Mouse (Mus musculus): ENCODE results near the gene Ppfibp2. TPM values are rescaled to one million over a fixed set of nuclear protein-coding genes. Genes with fewer than 3 reads are reported as not detected.
A peak's percentile ranks its signal among the peaks of the same experiment; 100 is the strongest.

The Ppfibp2 gene
- polyA plus RNA-seq, 1 experiment: 1.6 TPM

- peaks cover 39% of the 10 kb centered on the region for H3K27me3 ChIP-seq (replicated peaks)
- no peak for TF ChIP-seq FLI1 (IDR thresholded peaks at IDR 0.05; ENCODE audit: low read length)
- no peak for TF ChIP-seq GATA1 (IDR thresholded peaks at IDR 0.05; ENCODE audit: borderline replicate concordance, low read length)
- peak overlapping the region; percentile 84 for H3K4me3 ChIP-seq (replicated peaks)
- H3K4me1 ChIP-seq: peaks cover 38% of the 10 kb centered on the region
- H3K36me3 ChIP-seq (replicated peaks; ENCODE audit: low read length): no peaks in the 10 kb centered on the region
- no peaks in the 10 kb centered on the region for H3K9me3 ChIP-seq
Observed at GRCm38 (mm10) chr7:107666262-107666902, 71.4 kb downstream of the Ppfibp2 start.

- Histone ChIP-seq H3K36me3 (replicated peaks; ENCODE audit: low read length) (no peaks in the 10 kb centered on the region), H3K27me3 (replicated peaks) (peaks cover 42% of the 10 kb centered on the region), H3K9me3 (no peaks in the 10 kb centered on the region), H3K4me1 (peaks cover 35% of the 10 kb centered on the region), H3K4me3 (replicated peaks) (no peak overlapping the region)
- TF ChIP-seq GATA1 (IDR thresholded peaks at IDR 0.05; ENCODE audit: borderline replicate concordance, low read length) (no peak), FLI1 (IDR thresholded peaks at IDR 0.05; ENCODE audit: low read length) (no peak)
Observed at GRCm38 (mm10) chr7:107668514-107668913, 73.5 kb downstream of the Ppfibp2 start.

- no peaks in the 10 kb centered on the region for H3K36me3 ChIP-seq (replicated peaks; ENCODE audit: low read length)
- no peak overlapping the region for H3K4me3 ChIP-seq (replicated peaks)
- H3K27me3 ChIP-seq (replicated peaks): peaks cover 25% of the 10 kb centered on the region
- peaks cover 19% of the 10 kb centered on the region for H3K4me1 ChIP-seq
- H3K9me3 ChIP-seq: no peaks in the 10 kb centered on the region
- TF ChIP-seq GATA1 (IDR thresholded peaks at IDR 0.05; ENCODE audit: borderline replicate concordance, low read length) (no peak), FLI1 (IDR thresholded peaks at IDR 0.05; ENCODE audit: low read length) (no peak)
Observed at GRCm38 (mm10) chr7:107675224-107675623, 80.2 kb downstream of the Ppfibp2 start.

- peaks cover 13% of the 10 kb centered on the region for H3K27me3 ChIP-seq (replicated peaks)
- peaks cover 28% of the 10 kb centered on the region for H3K4me1 ChIP-seq
- peak overlapping the region; percentile 40 for H3K4me3 ChIP-seq (replicated peaks)
- H3K9me3 ChIP-seq: no peaks in the 10 kb centered on the region
- no peaks in the 10 kb centered on the region for H3K36me3 ChIP-seq (replicated peaks; ENCODE audit: low read length)
- TF ChIP-seq GATA1 (IDR thresholded peaks at IDR 0.05; ENCODE audit: borderline replicate concordance, low read length): no peak
- no peak for TF ChIP-seq FLI1 (IDR thresholded peaks at IDR 0.05; ENCODE audit: low read length)
Observed at GRCm38 (mm10) chr7:107680151-107680852, 85.3 kb downstream of the Ppfibp2 start.

GRCm38 (mm10) chr7:107681306-107681705, 86.3 kb downstream of the Ppfibp2 start:
- TF ChIP-seq GATA1 (IDR thresholded peaks at IDR 0.05; ENCODE audit: borderline replicate concordance, low read length) (no peak), FLI1 (IDR thresholded peaks at IDR 0.05; ENCODE audit: low read length) (no peak)
- Histone ChIP-seq H3K27me3 (replicated peaks) (peaks cover 13% of the 10 kb centered on the region), H3K36me3 (replicated peaks; ENCODE audit: low read length) (no peaks in the 10 kb centered on the region), H3K4me1 (peaks cover 31% of the 10 kb centered on the region), H3K4me3 (replicated peaks) (no peak overlapping the region), H3K9me3 (no peaks in the 10 kb centered on the region)

GRCm38 (mm10) chr7:107683162-107683561, 88.2 kb downstream of the Ppfibp2 start:
- peaks cover 13% of the 10 kb centered on the region for H3K27me3 ChIP-seq (replicated peaks)
- no peaks in the 10 kb centered on the region for H3K9me3 ChIP-seq
- TF ChIP-seq GATA1 (IDR thresholded peaks at IDR 0.05; ENCODE audit: borderline replicate concordance, low read length): no peak
- TF ChIP-seq FLI1 (IDR thresholded peaks at IDR 0.05; ENCODE audit: low read length): no peak
- no peaks in the 10 kb centered on the region for H3K36me3 ChIP-seq (replicated peaks; ENCODE audit: low read length)
- H3K4me3 ChIP-seq (replicated peaks): no peak overlapping the region
- peaks cover 39% of the 10 kb centered on the region for H3K4me1 ChIP-seq

- Histone ChIP-seq H3K27me3 (replicated peaks) (peaks cover 13% of the 10 kb centered on the region), H3K36me3 (replicated peaks; ENCODE audit: low read length) (no peaks in the 10 kb centered on the region), H3K4me1 (peaks cover 40% of the 10 kb centered on the region), H3K4me3 (replicated peaks) (no peak overlapping the region), H3K9me3 (no peaks in the 10 kb centered on the region)
- TF ChIP-seq GATA1 (IDR thresholded peaks at IDR 0.05; ENCODE audit: borderline replicate concordance, low read length) (no peak), FLI1 (IDR thresholded peaks at IDR 0.05; ENCODE audit: low read length) (no peak)
Observed at GRCm38 (mm10) chr7:107683622-107684021, 88.6 kb downstream of the Ppfibp2 start.

- H3K4me1 ChIP-seq: peaks cover 31% of the 10 kb centered on the region
- TF ChIP-seq FLI1 (IDR thresholded peaks at IDR 0.05; ENCODE audit: low read length) (no peak), GATA1 (IDR thresholded peaks at IDR 0.05; ENCODE audit: borderline replicate concordance, low read length) (no peak)
- no peak overlapping the region for H3K4me3 ChIP-seq (replicated peaks)
- H3K36me3 ChIP-seq (replicated peaks; ENCODE audit: low read length): no peaks in the 10 kb centered on the region
- no peaks in the 10 kb centered on the region for H3K9me3 ChIP-seq
- H3K27me3 ChIP-seq (replicated peaks): peaks cover 7% of the 10 kb centered on the region
Observed at GRCm38 (mm10) chr7:107685238-107685954, 90.4 kb downstream of the Ppfibp2 start.

GRCm38 (mm10) chr7:107685955-107686285, 90.9 kb downstream of the Ppfibp2 start:
- Histone ChIP-seq H3K4me3 (replicated peaks) (no peak overlapping the region), H3K9me3 (no peaks in the 10 kb centered on the region), H3K4me1 (peaks cover 26% of the 10 kb centered on the region), H3K36me3 (replicated peaks; ENCODE audit: low read length) (no peaks in the 10 kb centered on the region), H3K27me3 (replicated peaks) (peaks cover 8% of the 10 kb centered on the region)
- TF ChIP-seq GATA1 (IDR thresholded peaks at IDR 0.05; ENCODE audit: borderline replicate concordance, low read length) (no peak), FLI1 (IDR thresholded peaks at IDR 0.05; ENCODE audit: low read length) (no peak)

- Histone ChIP-seq H3K27me3 (replicated peaks) (peaks cover 6% of the 10 kb centered on the region), H3K4me1 (peaks cover 21% of the 10 kb centered on the region), H3K4me3 (replicated peaks) (no peak overlapping the region), H3K36me3 (replicated peaks; ENCODE audit: low read length) (no peaks in the 10 kb centered on the region), H3K9me3 (no peaks in the 10 kb centered on the region)
- no peak for TF ChIP-seq GATA1 (IDR thresholded peaks at IDR 0.05; ENCODE audit: borderline replicate concordance, low read length)
- no peak for TF ChIP-seq FLI1 (IDR thresholded peaks at IDR 0.05; ENCODE audit: low read length)
Observed at GRCm38 (mm10) chr7:107687412-107687811, 92.4 kb downstream of the Ppfibp2 start.
